Mouse (Mus musculus): Measurements from ENCODE around the gene Hsd17b14. TPM values are rescaled to one million over a fixed set of nuclear protein-coding genes. Genes with fewer than 3 reads are reported as not detected.

Hsd17b14 gene
- total RNA-seq, 2 experiments from 2014 or later = not detected

DNA sequence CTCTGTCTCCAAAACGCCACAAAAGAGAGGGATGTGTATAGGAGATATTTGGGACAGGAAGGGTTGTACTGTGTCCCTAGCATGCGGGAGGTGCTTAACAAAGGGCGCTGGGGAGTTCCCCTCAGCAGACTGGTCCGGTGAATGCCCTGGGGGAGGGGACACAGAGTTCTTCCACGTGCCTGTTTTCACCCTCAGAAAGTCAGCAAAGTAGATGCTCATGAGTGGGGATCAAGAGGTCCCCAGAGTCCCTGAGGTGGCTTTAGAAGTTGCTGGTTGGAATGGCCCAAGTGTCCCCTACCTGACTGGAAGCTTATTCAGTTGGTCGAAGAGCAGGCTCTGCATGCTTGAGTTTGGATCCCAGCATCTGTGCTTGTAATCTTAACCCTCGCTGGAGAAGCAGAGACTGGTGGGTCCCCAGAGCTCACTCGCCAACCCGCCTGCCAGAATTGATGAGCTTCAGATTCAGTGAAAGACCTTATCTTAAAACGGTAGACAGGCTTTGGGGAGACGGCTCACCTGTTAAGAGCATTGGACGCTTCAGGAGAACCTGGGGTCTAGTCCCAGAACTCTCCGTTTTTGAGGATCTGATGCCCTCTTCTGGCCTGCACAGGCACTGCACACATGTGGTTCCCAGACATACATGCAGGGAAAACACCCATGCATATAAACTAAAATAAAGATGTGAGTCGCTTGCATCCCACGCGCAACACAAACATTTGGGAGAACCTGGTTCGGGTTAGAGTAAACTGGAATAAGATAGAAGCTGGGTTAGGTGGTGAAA lies 6.3 kb downstream of the Hsd17b14 start:
- Histone ChIP-seq H3K27ac (no peak overlapping the region), H3K4me3 (no peak overlapping the region)
- peak; percentile 47 to 80 for DNase-seq (ENCODE audit: low spot score in 2 of 2)
- peak; percentile 96 for TF ChIP-seq CTCF (conservative IDR thresholded peaks at IDR 0.05)

DNA sequence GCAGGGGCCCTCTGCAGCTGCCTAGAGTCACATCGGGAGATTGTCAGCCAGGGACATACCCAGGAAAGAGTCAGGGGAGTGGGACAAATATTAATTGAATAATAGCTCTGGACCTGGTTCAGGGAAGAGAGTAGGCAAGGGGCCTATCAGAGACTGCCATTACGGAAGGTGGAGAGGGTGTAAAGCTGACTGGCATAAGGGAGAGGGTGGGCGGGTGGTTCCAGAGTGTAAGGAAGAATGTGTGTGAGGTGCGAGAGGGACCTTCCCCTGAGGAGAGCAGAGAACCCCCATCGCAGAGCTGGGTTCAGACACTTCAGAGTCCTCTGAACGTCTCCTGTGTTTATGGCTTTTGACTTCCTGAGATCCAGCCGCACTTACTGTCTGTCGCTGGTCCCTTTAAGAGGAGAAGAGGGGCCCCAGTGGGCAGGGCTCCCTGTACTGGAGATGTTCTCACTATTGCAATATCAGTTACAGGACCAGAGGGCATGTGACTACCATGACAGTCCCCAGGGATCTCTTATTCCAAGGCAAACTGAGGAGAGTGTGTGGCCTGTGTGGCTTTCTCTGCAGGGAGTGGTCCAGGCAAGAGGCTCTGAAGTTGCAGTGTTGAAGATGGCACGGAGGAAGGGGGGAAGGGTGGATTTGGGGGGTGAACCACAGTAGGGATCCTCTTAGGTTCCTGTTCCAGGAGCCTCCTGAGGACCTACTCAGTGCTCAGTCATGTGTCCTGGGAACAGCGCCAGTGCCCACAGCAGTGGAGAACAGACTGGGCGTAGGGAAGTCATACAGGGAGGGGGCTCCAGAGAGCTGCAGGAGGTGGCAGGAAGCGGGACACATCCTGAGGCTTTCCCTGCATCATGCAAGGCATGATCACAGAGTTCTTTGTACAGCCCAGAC lies 7.2 kb downstream of the Hsd17b14 start:
- no peak for DNase-seq (ENCODE audit: low spot score in 2 of 2)
- Histone ChIP-seq H3K4me3 (no peak overlapping the region), H3K27ac (no peak overlapping the region)
- no peak for TF ChIP-seq CTCF (conservative IDR thresholded peaks at IDR 0.05)

DNA sequence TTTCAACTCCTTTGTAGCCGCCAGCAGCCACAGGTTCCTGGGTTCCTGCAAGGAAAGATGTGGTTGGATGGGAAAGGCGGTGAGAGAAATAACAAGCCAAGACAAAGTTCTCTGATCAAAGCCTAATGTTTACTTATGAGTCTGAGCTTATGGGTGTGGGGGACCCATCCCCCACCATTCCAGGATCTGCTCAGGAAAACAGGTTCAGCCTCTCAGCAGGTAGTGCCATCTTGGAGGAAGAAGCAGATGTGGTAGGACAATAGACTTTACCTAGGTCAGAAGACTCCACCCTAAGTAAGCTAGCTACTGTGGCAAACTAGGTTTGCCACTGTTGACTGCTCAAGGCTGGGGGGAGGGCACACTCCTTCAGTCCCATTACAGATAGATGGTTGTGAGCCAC lies 10.1 kb downstream of the Hsd17b14 start:
- no peak overlapping the region for H3K4me3 ChIP-seq
- DNase-seq (ENCODE audit: low spot score in 2 of 2) = no peak
- H3K27ac ChIP-seq = no peak overlapping the region
- TF ChIP-seq CTCF (conservative IDR thresholded peaks at IDR 0.05) = no peak

DNA sequence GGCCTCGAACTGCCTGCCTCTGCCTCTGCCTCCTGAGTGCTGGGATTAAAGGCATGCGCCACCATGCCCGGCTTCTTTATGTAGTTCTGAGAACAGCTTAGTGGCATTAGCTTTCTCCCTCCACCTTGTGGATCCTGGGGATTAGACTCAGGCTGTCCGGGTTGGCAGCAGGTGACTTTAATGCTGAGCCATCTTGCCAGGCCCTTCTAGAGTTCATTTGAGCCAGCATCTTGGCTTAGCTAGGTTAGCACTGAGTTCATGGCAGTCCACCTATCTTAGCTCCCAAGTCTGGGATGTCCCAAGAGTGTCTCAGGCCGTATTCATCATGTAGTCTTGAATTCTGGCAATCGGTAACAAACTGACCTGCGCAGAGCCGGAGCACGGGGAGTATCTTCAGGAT lies 10.8 kb downstream of the Hsd17b14 start:
- Histone ChIP-seq H3K4me3 (no peak overlapping the region), H3K27ac (no peak overlapping the region)
- DNase-seq (ENCODE audit: low spot score in 2 of 2) = no peak
- TF ChIP-seq CTCF (conservative IDR thresholded peaks at IDR 0.05) = no peak

DNA sequence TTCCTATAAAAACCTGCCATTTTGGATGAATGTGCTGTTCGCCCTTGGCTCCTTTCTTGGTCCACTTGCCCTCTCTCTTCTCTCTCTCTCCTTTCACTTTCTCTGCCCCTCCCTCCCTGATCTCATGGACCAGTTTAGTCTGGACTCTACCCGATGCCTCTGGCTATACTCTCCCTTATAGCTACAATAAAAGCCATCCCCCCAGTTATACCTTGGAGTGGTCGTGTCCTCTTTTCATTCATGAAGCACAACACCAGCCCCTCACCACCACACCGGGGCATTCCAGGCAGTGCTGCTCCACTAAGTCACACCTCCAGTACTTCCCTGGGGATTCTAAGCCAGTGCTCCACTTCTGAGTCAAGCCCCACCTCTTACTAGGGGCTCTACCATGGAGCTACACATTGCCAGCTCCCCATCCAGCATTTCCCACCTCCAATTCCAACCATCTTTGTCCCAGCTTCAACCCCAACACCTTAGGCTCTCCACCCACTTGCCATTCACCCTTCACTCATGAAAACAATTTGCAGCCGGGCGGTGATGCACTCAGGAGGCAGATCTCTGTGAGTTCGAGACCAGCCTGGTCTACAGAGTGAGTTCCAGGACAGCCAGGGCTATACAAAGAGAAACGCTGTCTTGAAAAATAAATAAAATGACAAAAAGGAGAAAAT lies 12.6 kb downstream of the Hsd17b14 start:
- Histone ChIP-seq H3K27ac (peak overlapping the region; percentile 94), H3K4me3 (no peak overlapping the region; the same call in 1 of the 2 replicates)
- TF ChIP-seq CTCF (conservative IDR thresholded peaks at IDR 0.05) = no peak
- DNase-seq (ENCODE audit: low spot score in 2 of 2) = no peak

DNA sequence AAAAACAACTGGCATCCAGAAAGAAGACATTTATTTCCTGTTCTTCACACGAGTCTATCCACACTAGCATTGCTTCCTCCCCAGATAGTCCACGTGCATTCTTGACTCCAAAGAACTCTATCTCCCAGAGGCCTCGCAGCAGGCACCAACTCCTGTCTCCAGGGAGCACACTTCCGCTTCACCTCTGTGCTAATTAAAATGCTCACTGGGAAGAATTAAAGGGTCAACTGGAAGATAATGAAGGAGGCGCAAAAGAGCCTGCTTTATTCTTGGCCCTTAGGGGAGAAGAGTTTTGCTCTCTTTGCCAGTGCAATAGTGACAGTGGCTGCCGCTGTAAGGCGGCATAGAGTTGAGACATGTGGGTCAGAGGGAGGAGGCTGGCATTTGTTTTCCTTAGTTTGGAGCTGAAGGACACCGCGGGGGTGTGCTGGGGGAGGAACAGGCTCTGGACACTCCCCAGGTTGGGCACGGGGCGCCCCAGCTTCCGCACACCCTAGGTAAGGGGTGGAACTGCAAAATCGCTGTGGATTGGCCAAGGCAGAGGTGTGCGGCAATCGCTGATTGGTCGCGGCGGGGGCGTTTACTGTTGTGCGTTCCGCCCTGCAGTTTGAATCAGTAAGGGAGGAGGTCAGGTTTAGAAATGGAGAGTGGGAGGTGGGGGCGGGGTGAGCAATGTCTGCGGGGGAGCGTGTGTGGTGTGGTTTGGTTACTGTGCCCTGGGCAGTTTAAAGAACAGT lies 13.3 kb downstream of the Hsd17b14 start:
- Histone ChIP-seq H3K27ac (peak overlapping the region; percentile 94), H3K4me3 (peak overlapping the region; percentile 60)
- DNase-seq (ENCODE audit: low spot score in 2 of 2) = peak; percentile 85 to 91
- TF ChIP-seq CTCF (conservative IDR thresholded peaks at IDR 0.05) = peak; percentile 20

DNA sequence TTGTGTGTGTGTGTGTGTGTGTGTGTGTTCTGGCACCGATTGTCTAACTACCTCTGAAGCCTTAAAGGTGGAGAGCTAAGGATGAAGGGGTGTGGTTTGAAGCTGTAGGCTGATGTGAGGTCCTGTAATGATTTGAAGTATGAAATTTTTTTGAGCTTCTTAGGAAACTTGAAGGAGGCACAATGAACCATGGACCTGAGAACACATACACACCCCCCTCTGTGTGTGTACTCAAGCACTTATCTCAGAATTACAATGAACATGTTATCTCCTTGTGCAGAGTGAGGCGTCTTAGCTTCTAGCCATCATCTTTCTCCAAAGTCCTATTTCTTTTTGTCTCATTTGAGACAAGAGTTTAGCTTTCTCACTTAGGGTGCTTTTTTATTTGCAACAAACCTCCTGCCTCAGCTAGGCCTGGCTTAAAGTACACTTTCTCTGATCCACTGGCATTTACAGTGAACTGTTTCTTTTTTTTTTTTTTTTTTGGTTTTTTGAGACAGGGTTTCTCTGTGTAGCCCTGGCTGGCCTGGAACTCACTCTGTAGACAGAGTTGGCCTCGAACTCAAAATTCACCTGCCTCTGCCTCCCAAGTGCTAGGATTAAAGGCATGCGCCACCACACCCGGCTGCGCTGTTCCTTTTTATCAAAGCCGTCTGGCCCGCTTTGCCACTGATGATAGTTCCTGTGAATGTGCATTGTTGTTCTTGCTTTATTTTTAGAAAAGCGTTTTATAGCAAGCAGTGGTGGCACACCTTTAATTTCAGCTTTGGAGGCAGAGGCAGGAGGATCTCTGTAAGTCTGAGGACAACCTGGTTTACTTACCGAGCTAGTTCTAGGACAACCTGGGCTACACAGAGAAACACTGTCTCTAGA lies 14.1 kb downstream of the Hsd17b14 start:
- Histone ChIP-seq H3K4me3 (no peak overlapping the region), H3K27ac (peak overlapping the region; percentile 94)
- no peak for TF ChIP-seq CTCF (conservative IDR thresholded peaks at IDR 0.05)
- no peak for DNase-seq (ENCODE audit: low spot score in 2 of 2)

DNA sequence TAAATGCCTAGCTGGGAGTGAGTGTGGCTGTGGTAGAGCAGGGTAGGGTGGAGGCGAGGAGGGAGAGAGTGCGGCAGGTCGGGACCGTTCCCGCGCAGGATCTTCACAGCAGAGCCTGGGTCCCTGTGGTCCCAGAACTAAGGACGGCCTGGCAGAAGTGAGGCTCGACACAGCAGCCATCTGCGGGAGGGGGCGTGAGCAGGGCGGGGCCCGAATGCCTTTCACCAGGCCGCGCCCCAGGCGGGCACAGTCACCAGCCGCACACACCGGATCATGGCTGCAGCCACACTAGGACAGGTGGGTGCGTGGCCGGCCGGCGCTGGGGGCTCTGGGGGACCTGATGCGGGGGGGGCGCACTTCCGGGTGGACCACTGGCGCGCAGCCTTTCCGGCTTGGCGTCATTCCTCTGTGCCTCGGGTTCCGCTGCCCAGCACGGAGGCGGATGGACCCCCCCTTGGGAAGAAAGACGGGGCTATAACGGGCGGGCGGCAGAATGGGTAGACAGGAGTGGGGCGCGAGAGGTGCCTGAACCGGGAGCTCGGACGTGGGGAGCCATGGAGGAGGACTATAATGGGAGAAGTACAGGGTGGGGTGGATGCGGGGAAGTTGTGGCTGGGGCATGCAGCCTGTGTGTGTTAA lies 15.5 kb downstream of the Hsd17b14 start, which contains the start of gene Bcat2:
Bcat2 (plus strand) TSS at position 51 of the 639 bp plus-strand sequence.
- peak within 1 kb of the TSS; percentile 94 for H3K27ac ChIP-seq
- no peak for TF ChIP-seq CTCF (conservative IDR thresholded peaks at IDR 0.05)
- peak; percentile 56 to 58 for DNase-seq (ENCODE audit: low spot score in 2 of 2)
- H3K4me3 ChIP-seq = peak within 1 kb of the TSS; percentile 79

DNA sequence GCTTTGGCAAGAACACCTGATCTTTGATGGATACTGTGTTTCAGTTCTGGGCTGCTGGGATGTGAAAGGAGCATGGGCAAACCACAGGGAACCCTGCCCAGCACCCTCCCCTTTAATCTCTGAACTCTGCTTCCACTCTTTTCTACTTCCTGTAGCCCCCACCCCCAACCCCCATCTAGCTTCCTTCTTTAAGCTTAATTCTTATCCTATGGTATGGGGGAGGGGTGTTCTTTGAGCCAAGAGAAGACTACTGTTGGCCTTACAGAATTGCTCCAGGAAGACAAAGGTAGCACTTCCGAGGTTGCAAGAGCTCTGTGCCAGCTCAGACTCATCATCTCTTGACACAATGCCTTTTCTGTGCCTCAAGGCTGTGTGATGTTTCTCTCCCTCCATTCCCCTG lies 17.3 kb downstream of the Hsd17b14 start:
- Histone ChIP-seq H3K4me3 (no peak overlapping the region), H3K27ac (no peak overlapping the region)
- no peak for DNase-seq (ENCODE audit: low spot score in 2 of 2)
- no peak for TF ChIP-seq CTCF (conservative IDR thresholded peaks at IDR 0.05)

DNA sequence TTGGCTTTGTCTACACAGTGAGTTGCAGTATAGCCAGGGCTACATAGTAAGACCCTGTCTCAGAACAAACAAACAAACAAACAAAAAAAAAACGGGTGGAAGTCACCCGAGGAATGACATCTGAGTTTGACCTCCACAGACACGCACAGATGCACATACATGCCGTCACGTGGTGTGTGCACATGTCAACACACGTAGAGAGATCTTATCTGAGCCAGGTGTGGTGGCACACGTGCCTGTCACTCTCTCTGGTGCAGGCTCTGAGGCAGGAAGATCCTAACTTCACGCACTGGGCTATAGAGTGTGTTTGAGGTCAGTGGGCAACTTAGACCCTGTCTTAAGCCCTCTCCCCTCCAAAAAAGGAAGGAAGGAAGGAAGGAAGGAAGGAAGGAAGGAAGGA lies 19.3 kb downstream of the Hsd17b14 start:
- no peak for DNase-seq (ENCODE audit: low spot score in 2 of 2)
- TF ChIP-seq CTCF (conservative IDR thresholded peaks at IDR 0.05) = no peak
- H3K4me3 ChIP-seq = no peak overlapping the region
- H3K27ac ChIP-seq = no peak overlapping the region

Data from layer of hippocampus, adult 2 months (tissue).